In the genomic region with DNA sequence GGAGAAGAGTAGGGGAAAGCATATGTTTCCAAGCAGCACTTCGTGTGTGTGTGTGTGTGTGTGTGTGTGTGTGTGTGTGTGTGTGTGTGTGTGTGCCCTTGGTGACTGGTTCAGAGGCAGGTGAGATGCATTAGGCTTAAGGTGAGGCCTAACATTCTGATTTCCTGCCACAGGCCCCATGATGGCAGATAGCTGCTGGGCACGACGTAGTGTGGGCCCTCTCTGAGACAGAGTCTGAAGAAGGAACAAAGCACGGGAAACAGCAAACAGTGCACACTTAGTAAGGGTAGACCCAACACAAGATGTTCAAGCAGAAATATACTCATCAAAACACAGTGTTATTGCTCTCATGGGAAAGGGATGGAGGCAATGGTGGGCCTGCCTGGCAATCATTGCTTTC, we compare ENCODE assay signal across 23 mouse cellular contexts. TPM values are rescaled to one million over a fixed set of nuclear protein-coding genes. Genes with fewer than 3 reads are reported as not detected.
A peak's percentile ranks its signal among the peaks of the same experiment; 100 is the strongest.
DNase-seq lines count a peak whose midpoint lies in the region; ATAC-seq and TF ChIP-seq lines count a peak whose summit lies in the region.
"Had no signal": no experiment of that assay in that cellular context is flagged by ENCODE, and none has a peak within 500 bp of the region (broad histone marks: within the 10 kb centered on the region; RNA-seq: fewer than 3 reads in every experiment).

No protein-coding gene starts in this region.

- no peaks in the 10 kb centered on the region for H3K27me3 ChIP-seq in spleen, adult 2 months (ENCODE audit: control insufficient read depth, insufficient read depth, low read length)
- no peaks in the 10 kb centered on the region for H3K27me3 ChIP-seq in forebrain, embryonic 14.5 days (replicated peaks; ENCODE audit: control insufficient read depth, insufficient read depth, low read length)
- H3K27me3 ChIP-seq: CH12.LX; embryonic facial prominence, embryonic 12.5 days; forebrain, embryonic 13.5 days; Patski had no signal

- intact Hi-C loops in heart, postnatal 14 days (cut with DNase I), result no loop called here

- no peak for ATAC-seq in megakaryocyte, adult 5-6 weeks (ENCODE audit: poor library complexity, severe bottlenecking)
- no peak for ATAC-seq in forebrain, embryonic 14.5 days
- ATAC-seq: forebrain, embryonic 13.5 days; forebrain, embryonic 16.5 days; Patski had no signal

- H3K4me3 ChIP-seq in spleen, adult 2 months (ENCODE audit: extremely low read depth, insufficient read depth, insufficient read length), result no peak overlapping the region
- H3K4me3 ChIP-seq in forebrain, embryonic 14.5 days (ENCODE audit: low read depth, low read length), result no peak overlapping the region
- H3K4me3 ChIP-seq: embryonic facial prominence, embryonic 10.5 days; embryonic facial prominence, embryonic 12.5 days; forebrain, embryonic 13.5 days had no signal

- TF ChIP-seq POLR2A in spleen, adult 2 months (IDR thresholded peaks at IDR 0.05; ENCODE audit: low read depth, low read length), result no peak

- no peak overlapping the region for H3K4me2 ChIP-seq in forebrain, embryonic 14.5 days (ENCODE audit: low read length)
- H3K4me2 ChIP-seq: embryonic facial prominence, embryonic 12.5 days; forebrain, embryonic 13.5 days had no signal

- no peaks in the 10 kb centered on the region for H3K9me3 ChIP-seq in forebrain, embryonic 14.5 days (replicated peaks; ENCODE audit: control insufficient read depth, low read length)
- H3K9me3 ChIP-seq: embryonic facial prominence, embryonic 10.5 days; embryonic facial prominence, embryonic 12.5 days; forebrain, embryonic 13.5 days had no signal

- no peak overlapping the region for H3K9ac ChIP-seq in forebrain, embryonic 14.5 days (ENCODE audit: low read length)
- H3K9ac ChIP-seq: embryonic facial prominence, embryonic 12.5 days; forebrain, embryonic 13.5 days had no signal

- no peaks in the 10 kb centered on the region; the same call in 1 of the 2 replicates for H3K4me1 ChIP-seq in spleen, adult 2 months (ENCODE audit: control insufficient read depth, insufficient read depth, insufficient read length)
- H3K4me1 ChIP-seq in forebrain, embryonic 14.5 days (ENCODE audit: control insufficient read depth, insufficient read depth, low read length), result no peaks in the 10 kb centered on the region
- H3K4me1 ChIP-seq: embryonic facial prominence, embryonic 10.5 days; embryonic facial prominence, embryonic 12.5 days; forebrain, embryonic 13.5 days had no signal

- peaks cover 2% of the 10 kb centered on the region; the same call in 1 of the 2 replicates for H3K36me3 ChIP-seq in spleen, adult 2 months (ENCODE audit: control insufficient read depth, insufficient read depth, low read length)
- no peaks in the 10 kb centered on the region for H3K36me3 ChIP-seq in forebrain, embryonic 14.5 days (ENCODE audit: control insufficient read depth, insufficient read depth, low read length)
- H3K36me3 ChIP-seq: embryonic facial prominence, embryonic 10.5 days; embryonic facial prominence, embryonic 12.5 days; G1E had no signal

- no peak for DNase-seq in spleen, adult 2 months (ENCODE audit: low read depth in 1 of 2, low spot score in 2 of 2)
- no peak for DNase-seq in spleen, postnatal 10 days (ENCODE audit: low spot score in 2 of 2)
- DNase-seq in CD4-positive, CD25-positive, alpha-beta regulatory T cell, adult 2 months (ENCODE audit: low read depth, low spot score), result peak; percentile 53
- peak; percentile 62 for DNase-seq in T-cell, adult 2 months (ENCODE audit: low spot score)
- peak; percentile 67 for DNase-seq in naive thymus-derived CD4-positive, alpha-beta T cell, adult 2 months (ENCODE audit: low read depth)
- DNase-seq in heart, postnatal 14 days, result no peak
- DNase-seq in forebrain, embryonic 14.5 days (ENCODE audit: low spot score), result no peak
- DNase-seq: adrenal gland, adult 2 months; adrenal gland, postnatal 10 days; adrenal gland, postnatal 25 days; cerebellum, adult 11 months; cerebellum, adult 18-20 months; cerebellum, adult 8-10 months; cerebellum, adult 9-11 months; cerebellum, postnatal 14 days had no signal

- TF ChIP-seq CTCF in spleen, adult 2 months (IDR thresholded peaks at IDR 0.05; ENCODE audit: extremely low read depth, insufficient read depth, insufficient read length, insufficient replicate concordance), result no peak

- peak overlapping the region; percentile 53 for H3K27ac ChIP-seq in spleen, adult 2 months (ENCODE audit: insufficient read depth, low read length)
- no peak overlapping the region for H3K27ac ChIP-seq in forebrain, embryonic 14.5 days (ENCODE audit: low read depth, low read length)
- H3K27ac ChIP-seq: embryonic facial prominence, embryonic 10.5 days; embryonic facial prominence, embryonic 12.5 days; forebrain, embryonic 13.5 days had no signal

- WGBS in spleen, adult 2 months, result 75% methylated on average over 4 of the region's 4 CpGs
- 92% methylated on average over 4 of the region's 4 CpGs for WGBS in forebrain, embryonic 14.5 days

RNA-seq across cellular contexts. Expression of a gene that starts 24.5 kb away (rescaled TPM):
- polyA plus RNA-seq in spleen, adult 2 months (2012; rRNA removed), result 43.7 and 46.8 TPM in 2 replicates
- 10 to 100 TPM; 27.1 to 63.8 TPM for total RNA-seq in heart, postnatal 14 days (2021)
- 21.9 and 25.3 TPM in 2 replicates for total RNA-seq in megakaryocyte, adult 5-6 weeks (2015)
- 8.7 and 15.9 TPM in 2 replicates for total RNA-seq in megakaryocyte, adult 5-6 weeks (2017)
- polyA plus RNA-seq in forebrain, embryonic 14.5 days (2014; fragmentation: Nextera tagmentation; extraction: Ambion mirVana), result 24.2 and 33.5 TPM in 2 replicates
- total RNA-seq: CH12.LX had no signal
- polyA plus RNA-seq: G1E had no signal

Comparison
In these comparisons a context has a peak if more than half of its experiments do, and no peak if none do; other contexts are left out.
1. DNase-seq: peak in CD4-positive, CD25-positive, alpha-beta regulatory T cell, adult 2 months (single experiment), T-cell, adult 2 months (single experiment) and naive thymus-derived CD4-positive, alpha-beta T cell, adult 2 months (single experiment); none in spleen, adult 2 months (0 of 2), spleen, postnatal 10 days (0 of 2), heart, postnatal 14 days (0 of 2) and forebrain, embryonic 14.5 days (single experiment).